Mouse (Mus musculus): ENCODE results near the gene Wdr34.
"Not testable (repeated sequence)": the region's sequence is repeated elsewhere in the genome, so short reads cannot be mapped to it uniquely, and the experiment has no call there.

Gene Wdr34

GRCm38 (mm10) chr2:30066046-30066901 is 17.6 kb upstream of the Wdr34 start:
- peak; percentile 94 to 97 for DNase-seq

- no peak for DNase-seq
Observed at GRCm38 (mm10) chr2:30064298-30064697, 15.6 kb upstream of the Wdr34 start.

GRCm38 (mm10) chr2:30063791-30064190 is 15.1 kb upstream of the Wdr34 start:
- DNase-seq, result no peak

GRCm38 (mm10) chr2:30063235-30063634 is 14.6 kb upstream of the Wdr34 start:
- no peak for DNase-seq

GRCm38 (mm10) chr2:30062249-30063093 is 13.8 kb upstream of the Wdr34 start:
- peak; percentile 57 for DNase-seq

- peak; percentile 69 to 83 for DNase-seq
Observed at GRCm38 (mm10) chr2:30061215-30062166, 12.8 kb upstream of the Wdr34 start.

GRCm38 (mm10) chr2:30058418-30058817 is 9.7 kb upstream of the Wdr34 start:
- DNase-seq, result no peak

GRCm38 (mm10) chr2:30057223-30057904 is 8.7 kb upstream of the Wdr34 start, which contains the start of gene Set:
Gene Set (plus strand): TSS chr2:30057378.
- DNase-seq, result no peak

GRCm38 (mm10) chr2:30056736-30057135 is 8.1 kb upstream of the Wdr34 start:
- no peak for DNase-seq

GRCm38 (mm10) chr2:30055310-30055709 is 6.6 kb upstream of the Wdr34 start:
- not testable (repeated sequence) for DNase-seq

- no peak for DNase-seq
Observed at GRCm38 (mm10) chr2:30051992-30052761, 3.5 kb upstream of the Wdr34 start.

GRCm38 (mm10) chr2:30049831-30050230 is 1.1 kb upstream of the Wdr34 start:
- no peak for DNase-seq

GRCm38 (mm10) chr2:30048101-30048501 is 580 bp downstream of the Wdr34 start:
- no peak for DNase-seq

GRCm38 (mm10) chr2:30047127-30047526 is 1.6 kb downstream of the Wdr34 start:
- DNase-seq, result no peak

- DNase-seq, result no peak
Observed at GRCm38 (mm10) chr2:30044550-30044949, 4.1 kb downstream of the Wdr34 start.

- peak; percentile 80 to 81 for DNase-seq
Observed at GRCm38 (mm10) chr2:30042445-30042844, 6.2 kb downstream of the Wdr34 start.

GRCm38 (mm10) chr2:30039687-30040086 is 9.0 kb downstream of the Wdr34 start:
- no peak for DNase-seq

GRCm38 (mm10) chr2:30038370-30038769 is 10.3 kb downstream of the Wdr34 start:
- DNase-seq, result no peak

GRCm38 (mm10) chr2:30037762-30038161 is 10.9 kb downstream of the Wdr34 start:
- DNase-seq, result no peak

GRCm38 (mm10) chr2:30032957-30033356 is 15.7 kb downstream of the Wdr34 start:
- no peak for DNase-seq

GRCm38 (mm10) chr2:30032244-30032846 is 16.3 kb downstream of the Wdr34 start:
- peak in 1 of 2 experiments; percentile 25 for DNase-seq
